ENCODE assay signal across 8 mouse cellular contexts in genomic region chr8:117498915-117499540, GRCm38 (mm10). TPM values are rescaled to one million over a fixed set of nuclear protein-coding genes. Genes with fewer than 3 reads are reported as not detected.
DNase-seq lines count a peak whose midpoint lies in the region; ATAC-seq and TF ChIP-seq lines count a peak whose summit lies in the region.

No protein-coding gene starts in this region.

- H3K4me1 ChIP-seq in lung, postnatal 0 days (ENCODE audit: insufficient read depth, low read depth, low read length): peaks cover 3% of the 10 kb centered on the region; the same call in 1 of the 2 replicates
- H3K4me1 ChIP-seq in embryonic facial prominence, embryonic 15.5 days: peaks cover 15% of the 10 kb centered on the region
- peaks cover 17% of the 10 kb centered on the region for H3K4me1 ChIP-seq in limb, embryonic 15.5 days

- peak overlapping the region; percentile 91 for H3K4me2 ChIP-seq in lung, postnatal 0 days (replicated peaks; ENCODE audit: low read depth, low read length)
- peak overlapping the region; percentile 99 for H3K4me2 ChIP-seq in embryonic facial prominence, embryonic 15.5 days (replicated peaks)
- H3K4me2 ChIP-seq in limb, embryonic 15.5 days: peak overlapping the region; percentile 99

- DNase-seq in lung, postnatal 0 days (ENCODE audit: low spot score): no peak
- no peak for DNase-seq in lung, postnatal 4 days
- peak; percentile 63 to 67 for DNase-seq in spleen, postnatal 36 days (ENCODE audit: low spot score in 2 of 2)
- DNase-seq in layer of hippocampus, postnatal 14 days (ENCODE audit: low spot score in 2 of 2): no peak
- no peak for DNase-seq in cerebellum, postnatal 25 days

- H3K9ac ChIP-seq in lung, postnatal 0 days (replicated peaks; ENCODE audit: low read depth): no peak overlapping the region
- H3K9ac ChIP-seq in embryonic facial prominence, embryonic 15.5 days: no peak overlapping the region
- H3K9ac ChIP-seq in limb, embryonic 15.5 days: peak overlapping the region; percentile 37; the same call in 1 of the 2 replicates

- no peaks in the 10 kb centered on the region for H3K9me3 ChIP-seq in lung, postnatal 0 days (ENCODE audit: low read length)
- no peaks in the 10 kb centered on the region for H3K9me3 ChIP-seq in embryonic facial prominence, embryonic 15.5 days (replicated peaks)
- no peaks in the 10 kb centered on the region for H3K9me3 ChIP-seq in limb, embryonic 15.5 days

- no peak for TF ChIP-seq CTCF in lung, postnatal 0 days (IDR thresholded peaks at IDR 0.05)

- no peak overlapping the region for H3K27ac ChIP-seq in lung, postnatal 0 days (ENCODE audit: low read length)
- no peak overlapping the region for H3K27ac ChIP-seq in embryonic facial prominence, embryonic 15.5 days (replicated peaks)
- H3K27ac ChIP-seq in limb, embryonic 15.5 days: no peak overlapping the region

- H3K36me3 ChIP-seq in lung, postnatal 0 days (ENCODE audit: insufficient read depth, low read length): no peaks in the 10 kb centered on the region
- H3K36me3 ChIP-seq in embryonic facial prominence, embryonic 15.5 days: no peaks in the 10 kb centered on the region
- no peaks in the 10 kb centered on the region for H3K36me3 ChIP-seq in limb, embryonic 15.5 days

- 0 out of 2 replicates have a peak, but pooled peaks cover 7% of the 10 kb centered on the region for H3K27me3 ChIP-seq in lung, postnatal 0 days (replicated peaks; ENCODE audit: insufficient read depth, low read length)
- H3K27me3 ChIP-seq in embryonic facial prominence, embryonic 15.5 days: peaks cover 20% of the 10 kb centered on the region
- peaks cover 29% of the 10 kb centered on the region for H3K27me3 ChIP-seq in limb, embryonic 15.5 days

- ATAC-seq in lung, postnatal 0 days: peak; percentile 11; the same call in 1 of the 2 replicates
- ATAC-seq in embryonic facial prominence, embryonic 15.5 days (ENCODE audit: insufficient number of reproducible peaks, low FRiP score, low TSS enrichment, low read depth): no peak
- no peak for ATAC-seq in limb, embryonic 15.5 days (ENCODE audit: insufficient number of reproducible peaks, low FRiP score, low TSS enrichment, low read depth)
- no peak for ATAC-seq in inflammation-experienced regulatory T-cells, adult 6 months

- WGBS in lung, postnatal 0 days: 16% methylated on average over 20 of the region's 20 CpGs
- 7% methylated on average over 20 of the region's 20 CpGs for WGBS in embryonic facial prominence, embryonic 15.5 days
- 4% methylated on average over 20 of the region's 20 CpGs for whole genome bisulfite sequencing in limb, embryonic 15.5 days

- TF ChIP-seq EP300 in lung, postnatal 0 days (IDR thresholded peaks at IDR 0.05): no peak

- H3K4me3 ChIP-seq in lung, postnatal 0 days (ENCODE audit: low read depth, low read length): peak overlapping the region; percentile 51
- peak overlapping the region; percentile 56 for H3K4me3 ChIP-seq in embryonic facial prominence, embryonic 15.5 days (replicated peaks)
- peak overlapping the region; percentile 56 for H3K4me3 ChIP-seq in limb, embryonic 15.5 days

RNA-seq across cellular contexts. Expression of gene Plcg2, which starts 0.9 kb away (rescaled TPM):
- 3.5 and 3.7 TPM in 2 replicates for polyA plus RNA-seq in lung, postnatal 0 days (2015; fragmentation: Nextera tagmentation; extraction: Ambion mirVana)
- 3.8 and 3.9 TPM in 2 replicates for polyA plus RNA-seq in embryonic facial prominence, embryonic 15.5 days (2015; fragmentation: Nextera tagmentation; extraction: Ambion mirVana)
- polyA plus RNA-seq in limb, embryonic 15.5 days (2015; fragmentation: Nextera tagmentation; extraction: Ambion mirVana): 3.8 and 4.6 TPM in 2 replicates
- total RNA-seq in layer of hippocampus, postnatal 14 days (2021): 1 to 10 TPM; 3.2 to 3.9 TPM
- polyA plus RNA-seq in inflammation-experienced regulatory T-cells, adult 6 months (2017; shearing (Covaris generic)): under 1 TPM; 0.11 to 0.40 (median 0.21) TPM

Comparison
In these comparisons a context has a peak if more than half of its experiments do, and no peak if none do; other contexts are left out.
1. DNase-seq: peak in spleen, postnatal 36 days (2 of 2); none in lung, postnatal 0 days (single experiment), lung, postnatal 4 days (0 of 2), layer of hippocampus, postnatal 14 days (0 of 2) and cerebellum, postnatal 25 days (0 of 2).
2. Peak in every context shown above with its lines, with median percentiles within 50 percentile points of each other: H3K4me2 ChIP-seq and H3K4me3 ChIP-seq.